Mouse (Mus musculus): ENCODE data around the gene Dtl. TPM values are rescaled to one million over a fixed set of nuclear protein-coding genes. Genes with fewer than 3 reads are reported as not detected.
A peak's percentile ranks its signal among the peaks of the same experiment; 100 is the strongest.

Gene Dtl
- polyA plus RNA-seq (2014; fragmentation: Nextera tagmentation; extraction: Ambion mirVana) = 75.6 and 75.8 TPM in 2 replicates

- peak within 1 kb of the TSS; percentile 85 for H3K4me2 ChIP-seq
- H3K27ac ChIP-seq (ENCODE audit: low read depth) = peak within 1 kb of the TSS; percentile 98
- 0 out of 2 replicates have a peak, but pooled peaks cover 2% of the 10 kb centered on the region for H3K9me3 ChIP-seq (ENCODE audit: low read depth, low read length)
- under 1% methylated on average over 70 of the region's 70 CpGs for WGBS
- H3K36me3 ChIP-seq (ENCODE audit: insufficient read depth) = peaks cover 15% of the 10 kb centered on the region
- H3K9ac ChIP-seq = peak within 1 kb of the TSS; percentile 88
- DNase-seq (peak; percentile 100), ATAC-seq (ENCODE audit: insufficient read depth) (peak; percentile 99)
- H3K27me3 ChIP-seq (ENCODE audit: insufficient read depth, low read length) = no peaks in the 10 kb centered on the region
- H3K4me3 ChIP-seq (ENCODE audit: low read depth, low read length) = peak within 1 kb of the TSS; percentile 85
- H3K4me1 ChIP-seq (ENCODE audit: insufficient read depth) = peaks cover 12% of the 10 kb centered on the region
- TF ChIP-seq CTCF (IDR thresholded peaks at IDR 0.05; ENCODE audit: low read depth) = peak; percentile 99
Observed at GRCm38 (mm10) chr1:191575458-191576247, at the start of gene Dtl, which contains the start of gene Ints7. Dtl (minus strand) TSS chr1:191575544. Ints7 (plus strand) TSS chr1:191575636.

GRCm38 (mm10) chr1:191625026-191625425, 49.7 kb upstream of the Dtl start:
- DNase-seq (peak; percentile 66), ATAC-seq (ENCODE audit: insufficient read depth) (peak; percentile 69)
- Histone ChIP-seq H3K4me2 (no peak overlapping the region), H3K9ac (no peak overlapping the region), H3K4me1 (ENCODE audit: insufficient read depth) (0 out of 2 replicates have a peak, but pooled peaks cover 5% of the 10 kb centered on the region), H3K27me3 (ENCODE audit: insufficient read depth, low read length) (no peaks in the 10 kb centered on the region), H3K36me3 (ENCODE audit: insufficient read depth) (peaks cover 35% of the 10 kb centered on the region), H3K27ac (ENCODE audit: low read depth) (no peak overlapping the region), H3K4me3 (ENCODE audit: low read depth, low read length) (no peak overlapping the region), H3K9me3 (ENCODE audit: low read depth, low read length) (no peaks in the 10 kb centered on the region)
- TF ChIP-seq CTCF (IDR thresholded peaks at IDR 0.05; ENCODE audit: low read depth) = no peak
- WGBS = 28% methylated on average over 6 of the region's 6 CpGs

DNA sequence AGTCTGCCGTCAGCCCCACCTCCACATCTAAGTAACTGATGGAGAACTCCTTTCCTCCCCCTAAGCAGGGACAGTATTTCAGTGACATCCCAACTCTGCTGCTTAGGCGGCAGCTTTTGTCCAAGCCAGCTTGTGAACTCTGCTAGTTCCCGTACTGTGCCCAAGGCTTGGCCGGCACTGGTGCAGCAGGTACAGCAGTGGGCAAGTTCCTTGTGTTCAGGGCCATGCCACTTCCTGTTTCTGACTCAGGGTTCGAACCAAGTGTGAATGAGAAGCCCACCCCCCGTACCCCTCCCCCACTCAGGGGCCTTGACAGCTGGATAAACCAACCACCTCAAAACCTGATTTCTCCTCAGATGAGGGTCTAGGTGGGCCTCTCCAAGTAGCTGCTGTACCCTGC, 49.1 kb upstream of the Dtl start:
- no peak overlapping the region for H3K4me2 ChIP-seq
- ATAC-seq (ENCODE audit: insufficient read depth) = no peak
- no peak overlapping the region for H3K27ac ChIP-seq (ENCODE audit: low read depth)
- WGBS = 48% methylated on average over 6 of the region's 6 CpGs
- H3K9me3 ChIP-seq (ENCODE audit: low read depth, low read length) = no peaks in the 10 kb centered on the region
- H3K27me3 ChIP-seq (ENCODE audit: insufficient read depth, low read length) = no peaks in the 10 kb centered on the region
- no peak overlapping the region for H3K9ac ChIP-seq
- no peak overlapping the region for H3K4me3 ChIP-seq (ENCODE audit: low read depth, low read length)
- TF ChIP-seq CTCF (IDR thresholded peaks at IDR 0.05; ENCODE audit: low read depth) = no peak
- 0 out of 2 replicates have a peak, but pooled peaks cover 5% of the 10 kb centered on the region for H3K4me1 ChIP-seq (ENCODE audit: insufficient read depth)
- DNase-seq = no peak
- H3K36me3 ChIP-seq (ENCODE audit: insufficient read depth) = peaks cover 40% of the 10 kb centered on the region

GRCm38 (mm10) chr1:191622801-191623200, 47.5 kb upstream of the Dtl start:
- Histone ChIP-seq H3K27me3 (ENCODE audit: insufficient read depth, low read length) (no peaks in the 10 kb centered on the region), H3K4me2 (no peak overlapping the region), H3K4me1 (ENCODE audit: insufficient read depth) (0 out of 2 replicates have a peak, but pooled peaks cover 5% of the 10 kb centered on the region), H3K9me3 (ENCODE audit: low read depth, low read length) (no peaks in the 10 kb centered on the region), H3K36me3 (ENCODE audit: insufficient read depth) (peaks cover 57% of the 10 kb centered on the region), H3K4me3 (ENCODE audit: low read depth, low read length) (no peak overlapping the region), H3K9ac (no peak overlapping the region), H3K27ac (ENCODE audit: low read depth) (no peak overlapping the region)
- no peak for TF ChIP-seq CTCF (IDR thresholded peaks at IDR 0.05; ENCODE audit: low read depth)
- DNase-seq (no peak), ATAC-seq (ENCODE audit: insufficient read depth) (no peak)
- WGBS = 84% methylated on average over 8 of the region's 8 CpGs

DNA sequence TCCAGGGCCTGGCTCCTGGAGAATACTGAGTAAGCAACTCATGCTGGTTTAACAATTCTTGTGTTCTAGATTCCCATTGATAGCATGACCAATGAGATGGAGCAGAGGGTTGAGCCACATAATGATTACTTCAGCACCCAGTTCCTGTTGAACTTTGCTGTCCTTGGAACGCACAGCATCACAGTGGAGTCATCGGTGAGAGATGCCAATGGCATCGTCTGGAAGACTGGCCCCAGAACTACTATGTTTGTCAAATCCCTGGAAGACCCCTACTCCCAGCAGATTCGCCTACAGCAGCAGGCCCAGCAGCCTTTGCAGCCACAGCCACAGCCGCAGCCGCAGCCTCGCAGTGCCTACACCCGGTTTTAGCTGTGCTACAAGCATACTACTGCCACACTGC, 45.8 kb upstream of the Dtl start:
- no peak for ATAC-seq (ENCODE audit: insufficient read depth)
- Histone ChIP-seq H3K27ac (ENCODE audit: low read depth) (no peak overlapping the region), H3K36me3 (ENCODE audit: insufficient read depth) (peaks cover 74% of the 10 kb centered on the region), H3K4me2 (no peak overlapping the region), H3K4me3 (ENCODE audit: low read depth, low read length) (no peak overlapping the region), H3K9ac (no peak overlapping the region), H3K27me3 (ENCODE audit: insufficient read depth, low read length) (no peaks in the 10 kb centered on the region), H3K9me3 (ENCODE audit: low read depth, low read length) (no peaks in the 10 kb centered on the region), H3K4me1 (ENCODE audit: insufficient read depth) (0 out of 2 replicates have a peak, but pooled peaks cover 5% of the 10 kb centered on the region)
- no peak for DNase-seq
- 95% methylated on average over 8 of the region's 8 CpGs for WGBS
- no peak for TF ChIP-seq CTCF (IDR thresholded peaks at IDR 0.05; ENCODE audit: low read depth)

DNA sequence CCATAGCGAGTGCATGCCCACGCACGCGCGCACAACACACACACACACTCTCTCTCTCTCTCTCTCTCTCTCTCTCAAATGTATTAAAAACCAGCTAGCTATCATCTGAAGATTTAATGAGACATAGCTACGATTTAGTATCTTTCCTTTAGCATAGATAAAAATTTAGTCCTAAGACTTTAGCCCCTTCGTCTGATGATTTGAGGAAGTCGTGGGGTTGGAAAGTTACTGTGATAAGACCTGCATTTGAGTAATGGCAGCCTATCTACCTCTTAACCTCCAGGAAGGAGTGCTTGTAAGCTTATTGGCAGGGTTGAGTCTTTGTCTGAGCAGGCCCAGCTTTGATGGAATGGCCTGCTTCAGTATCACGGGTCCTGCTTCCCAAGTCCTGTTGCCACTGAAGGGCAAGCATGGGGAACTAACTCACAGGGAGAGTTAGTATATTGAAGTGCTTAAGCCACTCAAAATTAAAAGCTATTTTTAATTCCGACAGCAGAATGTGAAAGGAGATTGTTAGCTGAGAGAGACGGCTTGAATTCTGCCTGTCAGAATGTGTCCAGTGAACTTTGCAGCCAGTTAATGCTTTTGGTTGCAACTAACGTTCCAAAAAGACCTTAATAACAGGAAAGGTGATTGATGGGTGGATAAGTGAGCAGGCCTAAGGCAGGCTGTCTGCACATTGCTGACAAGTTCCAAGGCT, 42.9 kb upstream of the Dtl start:
- no peak overlapping the region for H3K27ac ChIP-seq (ENCODE audit: low read depth)
- 84% methylated on average over 12 of the region's 12 CpGs for WGBS
- H3K27me3 ChIP-seq (ENCODE audit: insufficient read depth, low read length) = no peaks in the 10 kb centered on the region
- no peak for ATAC-seq (ENCODE audit: insufficient read depth)
- TF ChIP-seq CTCF (IDR thresholded peaks at IDR 0.05; ENCODE audit: low read depth) = no peak
- H3K4me3 ChIP-seq (ENCODE audit: low read depth, low read length) = no peak overlapping the region
- H3K4me1 ChIP-seq (ENCODE audit: insufficient read depth) = no peaks in the 10 kb centered on the region
- no peak for DNase-seq
- no peak overlapping the region for H3K4me2 ChIP-seq
- H3K36me3 ChIP-seq (ENCODE audit: insufficient read depth) = peaks cover 93% of the 10 kb centered on the region
- H3K9ac ChIP-seq = no peak overlapping the region
- H3K9me3 ChIP-seq (ENCODE audit: low read depth, low read length) = no peaks in the 10 kb centered on the region

GRCm38 (mm10) chr1:191617589-191617988, 42.2 kb upstream of the Dtl start:
- 89% methylated on average over 3 of the region's 3 CpGs for WGBS
- Histone ChIP-seq H3K36me3 (ENCODE audit: insufficient read depth) (peaks cover 93% of the 10 kb centered on the region), H3K27me3 (ENCODE audit: insufficient read depth, low read length) (no peaks in the 10 kb centered on the region), H3K27ac (ENCODE audit: low read depth) (no peak overlapping the region), H3K9ac (no peak overlapping the region), H3K4me3 (ENCODE audit: low read depth, low read length) (no peak overlapping the region), H3K9me3 (ENCODE audit: low read depth, low read length) (no peaks in the 10 kb centered on the region), H3K4me1 (ENCODE audit: insufficient read depth) (no peaks in the 10 kb centered on the region), H3K4me2 (no peak overlapping the region)
- DNase-seq (no peak), ATAC-seq (ENCODE audit: insufficient read depth) (no peak)
- TF ChIP-seq CTCF (IDR thresholded peaks at IDR 0.05; ENCODE audit: low read depth) = no peak

All from lung, embryonic 14.5 days (tissue).